Mouse (Mus musculus): ENCODE results near the gene Rgr. TPM values are rescaled to one million over a fixed set of nuclear protein-coding genes. Genes with fewer than 3 reads are reported as not detected.

The Rgr gene
- polyA plus RNA-seq, 1 experiment from 2014 or later = not detected

GRCm38 (mm10) chr14:37064849-37065248, 16.1 kb upstream of the Rgr start:
- H3K9me3 ChIP-seq (ENCODE audit: control insufficient read depth, low read length) = no peaks in the 10 kb centered on the region
- DNase-seq (ENCODE audit: low spot score) (no peak), ATAC-seq (ENCODE audit: insufficient read depth, low FRiP score, low TSS enrichment) (no peak)
- WGBS = 70% methylated on average over 2 of the region's 2 CpGs
- H3K4me1 ChIP-seq (ENCODE audit: control insufficient read depth, insufficient read depth, low read length) = no peaks in the 10 kb centered on the region
- no peaks in the 10 kb centered on the region for H3K27me3 ChIP-seq (ENCODE audit: control insufficient read depth, insufficient read depth, low read length)
- H3K36me3 ChIP-seq (ENCODE audit: control insufficient read depth, insufficient read depth, low read length) = no peaks in the 10 kb centered on the region
- H3K9ac ChIP-seq (ENCODE audit: low read length) = no peak overlapping the region
- no peak overlapping the region for H3K4me3 ChIP-seq (ENCODE audit: low read depth, low read length)
- H3K27ac ChIP-seq (ENCODE audit: low read depth, low read length) = no peak overlapping the region
- H3K4me2 ChIP-seq (ENCODE audit: low read depth) = no peak overlapping the region

- Histone ChIP-seq H3K4me2 (ENCODE audit: low read depth) (no peak overlapping the region), H3K36me3 (ENCODE audit: control insufficient read depth, insufficient read depth, low read length) (no peaks in the 10 kb centered on the region), H3K9me3 (ENCODE audit: control insufficient read depth, low read length) (no peaks in the 10 kb centered on the region), H3K27ac (ENCODE audit: low read depth, low read length) (no peak overlapping the region), H3K4me3 (ENCODE audit: low read depth, low read length) (no peak overlapping the region), H3K9ac (ENCODE audit: low read length) (no peak overlapping the region), H3K27me3 (ENCODE audit: control insufficient read depth, insufficient read depth, low read length) (no peaks in the 10 kb centered on the region), H3K4me1 (ENCODE audit: control insufficient read depth, insufficient read depth, low read length) (no peaks in the 10 kb centered on the region)
- ATAC-seq (ENCODE audit: insufficient read depth, low FRiP score, low TSS enrichment) (no peak), DNase-seq (ENCODE audit: low spot score) (no peak)
- 56% methylated on average over 5 of the region's 5 CpGs for WGBS
Observed at GRCm38 (mm10) chr14:37034432-37034831, 14.3 kb downstream of the Rgr start.

- Histone ChIP-seq H3K4me3 (ENCODE audit: low read depth, low read length) (no peak overlapping the region), H3K9me3 (ENCODE audit: control insufficient read depth, low read length) (no peaks in the 10 kb centered on the region), H3K27me3 (ENCODE audit: control insufficient read depth, insufficient read depth, low read length) (no peaks in the 10 kb centered on the region), H3K27ac (ENCODE audit: low read depth, low read length) (no peak overlapping the region), H3K36me3 (ENCODE audit: control insufficient read depth, insufficient read depth, low read length) (no peaks in the 10 kb centered on the region), H3K4me1 (ENCODE audit: control insufficient read depth, insufficient read depth, low read length) (no peaks in the 10 kb centered on the region), H3K9ac (ENCODE audit: low read length) (no peak overlapping the region), H3K4me2 (ENCODE audit: low read depth) (no peak overlapping the region)
- peak; percentile 65; the same call in 1 of the 2 replicates for ATAC-seq (ENCODE audit: insufficient read depth, low FRiP score, low TSS enrichment)
- WGBS = 24% methylated on average over 7 of the region's 7 CpGs
- peak; percentile 67 for DNase-seq (ENCODE audit: low spot score)
Observed at GRCm38 (mm10) chr14:37033241-37033640, 15.5 kb downstream of the Rgr start.

- no peaks in the 10 kb centered on the region for H3K27me3 ChIP-seq (ENCODE audit: control insufficient read depth, insufficient read depth, low read length)
- no peak overlapping the region for H3K27ac ChIP-seq (ENCODE audit: low read depth, low read length)
- no peaks in the 10 kb centered on the region for H3K36me3 ChIP-seq (ENCODE audit: control insufficient read depth, insufficient read depth, low read length)
- H3K9me3 ChIP-seq (ENCODE audit: control insufficient read depth, low read length) = no peaks in the 10 kb centered on the region
- no peaks in the 10 kb centered on the region for H3K4me1 ChIP-seq (ENCODE audit: control insufficient read depth, insufficient read depth, low read length)
- ATAC-seq (ENCODE audit: insufficient read depth, low FRiP score, low TSS enrichment) (no peak), DNase-seq (ENCODE audit: low spot score) (no peak)
- no peak overlapping the region for H3K4me2 ChIP-seq (ENCODE audit: low read depth)
- no peak overlapping the region for H3K4me3 ChIP-seq (ENCODE audit: low read depth, low read length)
- WGBS = 83% methylated on average over 11 of the region's 11 CpGs
- H3K9ac ChIP-seq (ENCODE audit: low read length) = no peak overlapping the region
Observed at GRCm38 (mm10) chr14:37032481-37033104, 16.2 kb downstream of the Rgr start.

- H3K36me3 ChIP-seq (ENCODE audit: control insufficient read depth, insufficient read depth, low read length) = no peaks in the 10 kb centered on the region
- no peak for ATAC-seq (ENCODE audit: insufficient read depth, low FRiP score, low TSS enrichment)
- no peaks in the 10 kb centered on the region for H3K4me1 ChIP-seq (ENCODE audit: control insufficient read depth, insufficient read depth, low read length)
- H3K27me3 ChIP-seq (ENCODE audit: control insufficient read depth, insufficient read depth, low read length) = no peaks in the 10 kb centered on the region
- no peak overlapping the region for H3K9ac ChIP-seq (ENCODE audit: low read length)
- no peak for DNase-seq (ENCODE audit: low spot score)
- H3K4me3 ChIP-seq (ENCODE audit: low read depth, low read length) = no peak overlapping the region
- no peak overlapping the region for H3K4me2 ChIP-seq (ENCODE audit: low read depth)
- no peak overlapping the region for H3K27ac ChIP-seq (ENCODE audit: low read depth, low read length)
- WGBS = 95% methylated on average over 3 of the region's 3 CpGs
- no peaks in the 10 kb centered on the region for H3K9me3 ChIP-seq (ENCODE audit: control insufficient read depth, low read length)
Observed at GRCm38 (mm10) chr14:37028555-37028954, 20.2 kb downstream of the Rgr start.

GRCm38 (mm10) chr14:37027951-37028350, 20.8 kb downstream of the Rgr start:
- no peak overlapping the region for H3K27ac ChIP-seq (ENCODE audit: low read depth, low read length)
- H3K27me3 ChIP-seq (ENCODE audit: control insufficient read depth, insufficient read depth, low read length) = no peaks in the 10 kb centered on the region
- no peak overlapping the region for H3K4me2 ChIP-seq (ENCODE audit: low read depth)
- no peak overlapping the region for H3K9ac ChIP-seq (ENCODE audit: low read length)
- no peaks in the 10 kb centered on the region for H3K9me3 ChIP-seq (ENCODE audit: control insufficient read depth, low read length)
- H3K4me3 ChIP-seq (ENCODE audit: low read depth, low read length) = no peak overlapping the region
- DNase-seq (ENCODE audit: low spot score) (no peak), ATAC-seq (ENCODE audit: insufficient read depth, low FRiP score, low TSS enrichment) (no peak)
- H3K36me3 ChIP-seq (ENCODE audit: control insufficient read depth, insufficient read depth, low read length) = no peaks in the 10 kb centered on the region
- H3K4me1 ChIP-seq (ENCODE audit: control insufficient read depth, insufficient read depth, low read length) = no peaks in the 10 kb centered on the region
- 90% methylated on average over 3 of the region's 3 CpGs for WGBS

GRCm38 (mm10) chr14:37027248-37027933, 21.4 kb downstream of the Rgr start:
- Histone ChIP-seq H3K4me2 (ENCODE audit: low read depth) (no peak overlapping the region), H3K9ac (ENCODE audit: low read length) (no peak overlapping the region), H3K27ac (ENCODE audit: low read depth, low read length) (no peak overlapping the region), H3K4me3 (ENCODE audit: low read depth, low read length) (no peak overlapping the region), H3K36me3 (ENCODE audit: control insufficient read depth, insufficient read depth, low read length) (no peaks in the 10 kb centered on the region), H3K4me1 (ENCODE audit: control insufficient read depth, insufficient read depth, low read length) (no peaks in the 10 kb centered on the region), H3K27me3 (ENCODE audit: control insufficient read depth, insufficient read depth, low read length) (no peaks in the 10 kb centered on the region), H3K9me3 (ENCODE audit: control insufficient read depth, low read length) (no peaks in the 10 kb centered on the region)
- ATAC-seq (ENCODE audit: insufficient read depth, low FRiP score, low TSS enrichment) (no peak), DNase-seq (ENCODE audit: low spot score) (no peak)
- 79% methylated on average over 4 of the region's 4 CpGs for WGBS

GRCm38 (mm10) chr14:37015894-37016293, 32.9 kb downstream of the Rgr start:
- DNase-seq (ENCODE audit: low spot score) = peak; percentile 16
- Histone ChIP-seq H3K9ac (ENCODE audit: low read length) (no peak overlapping the region), H3K4me3 (ENCODE audit: low read depth, low read length) (no peak overlapping the region), H3K9me3 (ENCODE audit: control insufficient read depth, low read length) (0 out of 2 replicates have a peak, but pooled peaks cover 2% of the 10 kb centered on the region), H3K4me2 (ENCODE audit: low read depth) (no peak overlapping the region), H3K27ac (ENCODE audit: low read depth, low read length) (no peak overlapping the region), H3K4me1 (ENCODE audit: control insufficient read depth, insufficient read depth, low read length) (no peaks in the 10 kb centered on the region), H3K36me3 (ENCODE audit: control insufficient read depth, insufficient read depth, low read length) (no peaks in the 10 kb centered on the region), H3K27me3 (ENCODE audit: control insufficient read depth, insufficient read depth, low read length) (no peaks in the 10 kb centered on the region)
- no peak for ATAC-seq (ENCODE audit: insufficient read depth, low FRiP score, low TSS enrichment)
- 40% methylated on average over 5 of the region's 5 CpGs for WGBS

- Histone ChIP-seq H3K27me3 (ENCODE audit: control insufficient read depth, insufficient read depth, low read length) (no peaks in the 10 kb centered on the region), H3K36me3 (ENCODE audit: control insufficient read depth, insufficient read depth, low read length) (no peaks in the 10 kb centered on the region), H3K4me3 (ENCODE audit: low read depth, low read length) (no peak overlapping the region), H3K4me1 (ENCODE audit: control insufficient read depth, insufficient read depth, low read length) (no peaks in the 10 kb centered on the region), H3K9me3 (ENCODE audit: control insufficient read depth, low read length) (0 out of 2 replicates have a peak, but pooled peaks cover 2% of the 10 kb centered on the region), H3K4me2 (ENCODE audit: low read depth) (no peak overlapping the region), H3K9ac (ENCODE audit: low read length) (no peak overlapping the region), H3K27ac (ENCODE audit: low read depth, low read length) (no peak overlapping the region)
- no peak for ATAC-seq (ENCODE audit: insufficient read depth, low FRiP score, low TSS enrichment)
- DNase-seq (ENCODE audit: low spot score) = peak; percentile 20
- WGBS = 55% methylated on average over 3 of the region's 3 CpGs
Observed at GRCm38 (mm10) chr14:37013644-37014043, 35.1 kb downstream of the Rgr start.

Data from neural tube, embryonic 11.5 days (tissue).